Mouse (Mus musculus) spleen, adult 2 months (tissue): ENCODE data around the gene Olfr518. TPM values are rescaled to one million over a fixed set of nuclear protein-coding genes. Genes with fewer than 3 reads are reported as not detected.

Experiments used
- DNase-seq, 2 experiments: peaks; one replicate each; pipeline versions ENCODE4 v3.0.0 to v3.0.0-alpha.2; 2012 to 2021; ENCODE audit warnings: low spot score in 2 of 2, low read depth in 1 of 2
- H3K27ac ChIP-seq: fragments of 200-500 bp; 2 replicates; pipeline ENCODE4 v1.5.1; 2012; ENCODE audit warnings: low read length, inconsistent platforms; ENCODE audit not compliant: insufficient read depth
- H3K27me3 ChIP-seq: fragments of 200-500 bp; 2 replicates; pipeline ENCODE4 v1.6.1; 2012; ENCODE audit warnings: mild to moderate bottlenecking, moderate library complexity, low read length, inconsistent platforms; ENCODE audit not compliant: control insufficient read depth, insufficient read depth
- H3K36me3 ChIP-seq: fragments of 200-500 bp; 2 replicates; pipeline ENCODE4 v1.6.1; 2012; ENCODE audit warnings: mild to moderate bottlenecking, low read length, inconsistent platforms; ENCODE audit not compliant: control insufficient read depth, insufficient read depth
- H3K4me1 ChIP-seq: fragments of 200-500 bp; 2 replicates; pipeline ENCODE4 v1.6.1; 2011; ENCODE audit warnings: inconsistent platforms; ENCODE audit not compliant: control insufficient read depth, insufficient read depth, insufficient read length
- H3K4me3 ChIP-seq: fragments of 200-500 bp; 2 replicates; pipeline ENCODE4 v1.5.1; 2011; ENCODE audit warnings: mild to moderate bottlenecking, inconsistent platforms; ENCODE audit not compliant: insufficient read depth, insufficient read length; ENCODE audit errors: extremely low read depth
- CTCF ChIP-seq: fragments of 200-500 bp; IDR thresholded peaks from 2 replicates; pipeline ENCODE4 v1.5.1; 2011; ENCODE audit warnings: mild to moderate bottlenecking, inconsistent platforms; ENCODE audit not compliant: insufficient read depth, insufficient read length, insufficient replicate concordance; ENCODE audit errors: extremely low read depth
- POLR2A ChIP-seq: fragments of 200-500 bp; IDR thresholded peaks from 2 replicates; pipeline ENCODE4 v1.6.1; 2011; ENCODE audit warnings: low read depth, low read length, inconsistent platforms
- WGBS: fragments of 180-500 bp; shearing (Covaris S2); methylation state at CpG from one replicate; pipeline ENCODE4 v1.1.7; 2018; 5-methylcytosine and 5-hydroxymethylcytosine counted together
- polyA plus RNA-seq: library from polyadenylated mRNA; depleted of rRNA; stranded (reverse); fragments of >200 nt; gene quantifications from 2 replicates; pipeline ENCODE4 v1.2.3, GENCODE M21; 2012; rRNA removed

The Olfr518 gene
- not detected in 2 replicates for polyA plus RNA-seq

DNA sequence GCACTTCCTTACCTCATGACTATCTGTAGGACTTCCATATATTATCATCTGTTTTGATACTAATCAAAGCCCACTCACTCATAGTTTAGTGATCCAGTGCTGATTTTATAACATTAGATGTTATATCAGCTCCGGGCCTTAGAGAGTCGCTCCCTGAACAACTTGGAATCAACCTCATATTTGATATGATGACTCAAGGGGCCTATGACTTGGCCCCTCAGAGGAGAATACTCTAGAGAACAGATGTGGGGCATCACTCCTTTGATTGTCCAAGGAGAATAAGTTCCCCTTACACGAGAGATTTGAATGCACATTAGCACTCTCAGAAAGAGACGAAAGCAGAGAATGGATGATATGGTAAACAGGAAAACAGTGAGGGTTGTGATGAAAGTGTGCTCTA, at the start of gene Olfr518:
TSS of gene Olfr518 (minus strand) at position 101 of the 400 bp plus-strand sequence.
- H3K27ac ChIP-seq = no peak within 1 kb of the TSS
- DNase-seq = no peak
- no peak for TF ChIP-seq POLR2A
- no peak for TF ChIP-seq CTCF
- H3K4me3 ChIP-seq = no peak within 1 kb of the TSS
- no peaks in the 10 kb centered on the region for H3K27me3 ChIP-seq
- no peaks in the 10 kb centered on the region for H3K4me1 ChIP-seq
- 73% methylated on average over 4 of the region's 4 CpGs for WGBS
- no peaks in the 10 kb centered on the region for H3K36me3 ChIP-seq

- peaks cover 10% of the 10 kb centered on the region; the same call in 1 of the 2 replicates for H3K4me1 ChIP-seq
- H3K27ac ChIP-seq = peak within 1 kb of the TSS; percentile 84
- peak; percentile 91 to 99 for DNase-seq
- peaks cover 16% of the 10 kb centered on the region for H3K36me3 ChIP-seq
- no peaks in the 10 kb centered on the region for H3K27me3 ChIP-seq
- peak within 1 kb of the TSS; percentile 99 for H3K4me3 ChIP-seq
- WGBS = 2% methylated on average over 50 of the region's 50 CpGs
- TF ChIP-seq POLR2A (peak; percentile 56), CTCF (peak; percentile 76; the same call in 1 of the 2 replicates)
Measured at GRCm38 (mm10) chr7:108933794-108934731, 49.3 kb upstream of the Olfr518 start, which contains the start of gene Eif3f. TSS of gene Eif3f (plus strand) at chr7:108934417.

- Histone ChIP-seq H3K27ac (no peak within 1 kb of the TSS), H3K4me3 (peak within 1 kb of the TSS; percentile 31; the same call in 1 of the 2 replicates), H3K27me3 (no peaks in the 10 kb centered on the region), H3K36me3 (no peaks in the 10 kb centered on the region), H3K4me1 (peaks cover 2% of the 10 kb centered on the region; the same call in 1 of the 2 replicates)
- DNase-seq = no peak
- WGBS = 10% methylated on average over 6 of the region's 6 CpGs
- TF ChIP-seq CTCF (no peak), POLR2A (no peak)
Measured at GRCm38 (mm10) chr7:108929726-108930393, 45.1 kb upstream of the Olfr518 start, which contains the start of gene Nlrp10. TSS of gene Nlrp10 (minus strand) at chr7:108930178.

DNA sequence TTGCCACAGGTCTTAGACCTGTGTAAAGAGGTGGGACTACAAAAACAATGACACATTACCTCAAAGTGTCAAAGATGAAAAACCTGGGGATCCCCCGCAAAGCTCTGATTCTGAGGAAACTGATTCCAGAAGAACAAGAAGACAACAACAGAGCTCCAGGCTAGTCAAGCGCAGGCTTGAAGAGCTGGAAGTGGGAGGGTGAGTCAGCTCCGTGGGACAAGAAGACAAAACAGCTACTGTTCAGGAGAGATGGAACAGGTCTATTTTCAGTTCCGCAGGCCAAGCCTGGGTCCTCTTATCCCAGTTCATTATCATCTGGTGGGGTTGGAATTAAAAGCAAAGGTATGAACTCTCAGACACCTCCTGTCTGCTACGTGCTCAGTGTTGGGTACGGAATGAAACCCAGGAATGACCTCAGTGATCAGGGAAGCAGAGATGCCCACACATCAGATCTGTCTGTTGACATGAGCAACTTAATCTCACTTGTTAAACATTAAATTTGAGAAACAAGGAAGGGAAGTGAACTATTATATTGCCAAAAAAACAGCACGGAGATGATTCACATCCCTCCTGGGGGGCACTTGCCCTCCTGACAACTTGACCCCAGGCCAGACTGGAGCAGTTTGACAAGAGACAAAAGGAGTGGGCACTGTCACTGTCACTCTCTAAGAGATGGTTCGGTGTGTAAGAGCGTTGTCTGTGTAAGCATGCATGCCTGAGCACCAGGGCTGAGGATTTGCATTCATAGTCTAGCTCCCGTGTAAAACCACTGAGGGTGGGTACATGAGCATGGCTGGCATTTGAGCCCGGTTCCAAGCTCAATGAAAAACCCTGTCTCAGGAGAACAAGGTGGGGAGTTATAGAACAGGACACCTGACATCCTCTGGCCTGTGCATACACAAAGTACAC, 43.7 kb upstream of the Olfr518 start:
- no peak for TF ChIP-seq POLR2A
- no peak for TF ChIP-seq CTCF
- WGBS = 84% methylated on average over 11 of the region's 11 CpGs
- Histone ChIP-seq H3K27ac (no peak overlapping the region), H3K4me3 (no peak overlapping the region), H3K27me3 (no peaks in the 10 kb centered on the region), H3K36me3 (no peaks in the 10 kb centered on the region), H3K4me1 (peaks cover 1% of the 10 kb centered on the region; the same call in 1 of the 2 replicates)
- DNase-seq = no peak

- 50% methylated on average over 4 of the region's 4 CpGs for WGBS
Measured at GRCm38 (mm10) chr7:108927043-108927442, 42.2 kb upstream of the Olfr518 start.

DNA sequence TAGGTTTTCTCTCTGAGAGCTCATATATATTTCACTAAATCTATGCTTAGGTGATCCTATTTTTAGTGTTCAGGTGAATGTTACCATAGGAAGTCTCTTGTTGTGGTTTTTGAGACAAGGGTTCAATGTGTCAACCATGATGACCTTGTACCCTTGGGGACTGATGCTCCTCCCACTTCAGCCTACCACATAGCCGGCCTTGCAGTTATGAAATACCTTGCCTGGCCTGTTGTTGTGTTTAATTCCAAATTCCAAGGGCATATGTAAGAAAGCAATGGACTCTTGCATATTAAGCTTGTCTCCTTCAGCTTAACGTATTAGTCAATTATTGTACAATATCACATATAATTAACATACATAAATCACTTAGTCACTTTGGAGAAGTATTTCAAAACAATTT, 19.2 kb upstream of the Olfr518 start:
- no peak for DNase-seq
- Histone ChIP-seq H3K27ac (no peak overlapping the region), H3K4me1 (no peaks in the 10 kb centered on the region), H3K36me3 (no peaks in the 10 kb centered on the region), H3K4me3 (no peak overlapping the region), H3K27me3 (no peaks in the 10 kb centered on the region)
- WGBS = 74% methylated on average over 2 of the region's 2 CpGs
- TF ChIP-seq CTCF (no peak), POLR2A (no peak)

More at GRCm38 (mm10) chr7:108927043-108927442, 42.2 kb upstream of the Olfr518 start:
- Histone ChIP-seq H3K27ac (no peak overlapping the region), H3K4me3 (no peak overlapping the region), H3K4me1 (peaks cover 1% of the 10 kb centered on the region; the same call in 1 of the 2 replicates), H3K27me3 (no peaks in the 10 kb centered on the region), H3K36me3 (no peaks in the 10 kb centered on the region)
- DNase-seq = no peak
- TF ChIP-seq POLR2A (no peak), CTCF (no peak)
